Mouse (Mus musculus) bone marrow macrophage, adult 2 months (primary cell): ENCODE data around the gene Foxn3.

Experiments used
- CTCF ChIP-seq: IDR thresholded peaks from 2 replicates; pipeline ENCODE4 v1.5.1; 2012; ENCODE audit warnings: low read depth, mild to moderate bottlenecking, low read length, moderate library complexity
- POLR2A ChIP-seq: IDR thresholded peaks from 2 replicates; pipeline ENCODE4 v1.6.1; 2012; ENCODE audit warnings: mild to moderate bottlenecking, low read depth, low read length, borderline replicate concordance

GRCm38 (mm10) chr12:99412034-99412433 lies 151.3 kb downstream of the Foxn3 start:
- TF ChIP-seq CTCF = no peak
- TF ChIP-seq POLR2A = no peak
